Mouse (Mus musculus) cerebellum, adult 11-12 months (tissue): Measurements from ENCODE around the gene S1pr3.

Source experiments
- DNase-seq: peaks from one replicate; pipeline ENCODE4 v3.0.0; 2022

S1pr3 gene

DNA sequence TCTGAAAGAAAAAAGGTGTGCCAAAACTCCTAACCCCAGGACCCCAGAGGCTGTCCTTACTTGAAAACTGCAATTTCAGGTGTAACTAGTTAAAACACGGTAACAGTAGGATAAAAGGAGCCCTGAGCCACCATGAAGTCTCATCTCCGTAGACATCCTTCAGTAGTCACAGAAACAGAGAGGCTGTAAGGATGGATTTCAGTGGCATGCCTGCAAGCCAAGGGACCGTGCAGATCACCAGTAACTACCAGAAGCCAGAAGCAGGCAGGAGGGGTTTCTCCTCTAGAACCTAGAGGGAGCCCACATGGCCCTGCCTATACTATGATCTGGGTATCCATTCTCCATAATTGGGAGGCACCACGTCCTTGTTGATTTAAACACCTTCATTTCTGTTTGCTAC is 55.9 kb downstream of the S1pr3 start:
- DNase-seq = no peak

- no peak for DNase-seq
Measured at GRCm38 (mm10) chr13:51466117-51466841, 57.8 kb downstream of the S1pr3 start.

GRCm38 (mm10) chr13:51468697-51469250 is 60.3 kb downstream of the S1pr3 start:
- DNase-seq = no peak
